Mouse (Mus musculus): Measurements from ENCODE around the gene Klhl29.

Gene Klhl29

DNA sequence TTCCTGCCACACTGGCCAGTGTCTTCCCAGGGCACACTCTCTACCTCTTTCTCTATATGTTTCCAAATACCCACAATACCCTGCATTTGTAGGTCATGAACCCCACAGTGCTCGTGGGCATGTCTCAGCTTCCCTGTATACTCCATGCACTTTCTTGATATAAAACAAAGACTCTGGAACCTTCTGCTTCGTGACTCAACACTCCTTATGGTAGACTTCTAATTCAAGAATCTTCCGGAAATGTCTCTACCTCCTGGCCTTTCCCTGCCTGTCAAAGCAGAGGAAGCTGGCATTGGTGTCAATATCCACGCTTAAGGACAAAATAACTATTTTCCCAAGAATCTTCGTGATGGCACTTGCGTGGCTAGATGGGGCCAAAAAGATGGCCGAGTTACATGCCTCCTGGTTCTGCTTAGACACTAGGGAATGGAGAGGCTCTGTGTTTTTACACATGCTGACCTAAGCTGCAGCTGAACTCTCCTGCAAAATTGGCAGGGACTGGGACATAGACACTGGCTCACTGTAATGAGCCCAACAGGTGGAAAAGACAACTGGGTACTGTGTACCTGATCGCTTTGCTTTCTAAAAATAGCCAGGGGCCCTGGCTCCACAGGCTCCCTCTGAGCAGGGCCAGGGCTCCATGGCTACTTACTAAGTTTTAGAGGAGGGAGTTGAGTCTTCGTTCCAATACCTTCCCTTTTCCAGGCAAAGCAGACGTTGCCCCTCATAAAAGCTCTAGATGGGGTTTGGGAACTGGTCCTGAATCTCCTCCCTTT lies 130.9 kb downstream of the Klhl29 start:
- no peaks in the 10 kb centered on the region for H3K9me3 ChIP-seq (ENCODE audit: low read length)
- no peak overlapping the region for H3K4me3 ChIP-seq (replicated peaks; ENCODE audit: low read length)
- no peaks in the 10 kb centered on the region for H3K36me3 ChIP-seq (ENCODE audit: insufficient read depth, low read length)
- 0 out of 2 replicates have a peak, but pooled peaks cover 5% of the 10 kb centered on the region for H3K4me1 ChIP-seq (replicated peaks; ENCODE audit: low read depth, low read length)
- H3K27me3 ChIP-seq (ENCODE audit: insufficient read depth, low read length) = peaks cover 26% of the 10 kb centered on the region
- no peak for TF ChIP-seq POU5F1 (IDR thresholded peaks at IDR 0.05; ENCODE audit: borderline replicate concordance, low read length)

DNA sequence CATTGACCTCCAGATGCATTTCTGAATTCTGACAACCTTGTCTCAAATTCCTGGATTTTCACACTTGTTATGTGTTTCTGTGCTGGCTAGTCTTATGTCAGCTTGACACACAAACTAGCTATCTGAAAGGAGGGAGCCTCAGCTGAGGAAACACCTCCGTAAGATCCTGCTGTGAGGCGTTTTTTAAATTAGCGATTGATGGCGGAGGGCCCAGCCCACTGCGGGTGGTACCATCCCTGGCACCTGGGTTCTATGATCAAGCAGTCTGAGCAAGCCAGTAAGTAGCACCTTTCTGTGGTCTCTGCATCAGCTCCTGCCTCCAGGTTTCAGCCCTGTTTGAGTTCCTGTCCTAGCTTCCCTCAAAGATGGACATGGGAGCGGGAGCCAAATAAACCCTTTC lies 131.6 kb downstream of the Klhl29 start:
- no peaks in the 10 kb centered on the region for H3K36me3 ChIP-seq (ENCODE audit: insufficient read depth, low read length)
- no peak overlapping the region for H3K4me3 ChIP-seq (replicated peaks; ENCODE audit: low read length)
- H3K27me3 ChIP-seq (ENCODE audit: insufficient read depth, low read length) = peaks cover 26% of the 10 kb centered on the region
- no peaks in the 10 kb centered on the region for H3K9me3 ChIP-seq (ENCODE audit: low read length)
- TF ChIP-seq POU5F1 (IDR thresholded peaks at IDR 0.05; ENCODE audit: borderline replicate concordance, low read length) (no peak), NANOG (IDR thresholded peaks at IDR 0.05; ENCODE audit: borderline replicate concordance, low read length) (no peak), CTCF (conservative IDR thresholded peaks at IDR 0.05; ENCODE audit: low read length) (no peak)
- 0 out of 2 replicates have a peak, but pooled peaks cover 5% of the 10 kb centered on the region for H3K4me1 ChIP-seq (replicated peaks; ENCODE audit: low read depth, low read length)

DNA sequence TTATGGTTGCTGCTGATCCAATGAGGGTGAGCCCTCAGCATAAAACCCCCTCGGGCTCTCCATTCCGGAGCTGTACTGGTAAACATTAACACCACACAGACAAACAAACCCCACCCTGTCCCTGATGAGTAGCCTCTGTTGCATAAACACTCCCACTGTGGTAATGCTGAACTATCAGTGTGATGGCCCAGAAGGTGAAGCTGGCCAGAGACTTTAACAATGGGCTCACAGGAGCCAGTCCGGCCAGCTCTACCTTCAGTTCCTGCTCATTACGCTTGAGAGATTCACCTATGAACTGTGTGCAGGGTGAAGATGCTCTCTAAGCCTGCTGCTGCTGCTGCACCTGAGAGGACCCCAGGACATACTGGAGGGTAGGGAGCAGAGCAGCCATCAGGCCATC lies 132.0 kb downstream of the Klhl29 start:
- H3K4me3 ChIP-seq (replicated peaks; ENCODE audit: low read length) = no peak overlapping the region
- no peaks in the 10 kb centered on the region for H3K9me3 ChIP-seq (ENCODE audit: low read length)
- 0 out of 2 replicates have a peak, but pooled peaks cover 5% of the 10 kb centered on the region for H3K4me1 ChIP-seq (replicated peaks; ENCODE audit: low read depth, low read length)
- peaks cover 26% of the 10 kb centered on the region for H3K27me3 ChIP-seq (ENCODE audit: insufficient read depth, low read length)
- TF ChIP-seq POU5F1 (IDR thresholded peaks at IDR 0.05; ENCODE audit: borderline replicate concordance, low read length) (no peak), CTCF (conservative IDR thresholded peaks at IDR 0.05; ENCODE audit: low read length) (no peak), NANOG (IDR thresholded peaks at IDR 0.05; ENCODE audit: borderline replicate concordance, low read length) (no peak)
- no peaks in the 10 kb centered on the region for H3K36me3 ChIP-seq (ENCODE audit: insufficient read depth, low read length)

DNA sequence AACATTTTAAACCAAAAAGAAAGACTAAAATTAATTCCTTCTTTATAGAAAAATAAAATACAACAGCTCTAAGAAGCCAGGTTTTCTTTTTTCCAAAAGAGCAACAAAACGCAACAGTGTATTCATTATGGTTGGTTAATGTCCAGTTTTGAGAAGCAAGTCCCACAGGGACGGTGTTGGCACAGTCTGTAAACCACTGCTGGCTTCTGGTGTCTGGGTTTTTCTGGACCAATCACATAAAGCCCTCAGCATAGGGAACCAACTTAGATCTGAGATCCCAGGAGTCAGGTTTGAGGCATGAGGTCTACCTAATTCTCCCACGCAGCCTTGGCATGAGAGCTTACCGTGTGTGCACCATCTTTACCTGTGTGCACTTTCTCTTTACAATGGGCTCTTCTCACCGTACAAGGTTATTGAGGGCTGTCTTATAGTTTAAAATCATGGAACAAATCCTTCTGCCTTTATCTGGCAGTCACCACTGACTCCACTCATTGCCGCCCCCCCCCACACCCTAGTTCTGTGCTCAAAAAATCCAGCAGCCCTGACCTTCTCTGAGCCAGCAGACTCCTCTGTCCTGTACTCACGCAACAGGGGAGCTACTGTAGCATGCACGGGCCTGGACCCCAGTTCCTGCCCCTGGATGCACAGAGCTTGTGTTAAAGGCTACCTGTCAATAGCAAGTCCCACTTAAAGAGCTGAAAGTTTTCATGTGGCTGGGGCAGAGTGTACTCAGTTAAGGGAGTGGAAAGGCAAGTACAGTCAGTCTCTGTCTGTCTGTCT lies 132.7 kb downstream of the Klhl29 start:
- TF ChIP-seq NANOG (IDR thresholded peaks at IDR 0.05; ENCODE audit: borderline replicate concordance, low read length) (no peak), POU5F1 (IDR thresholded peaks at IDR 0.05; ENCODE audit: borderline replicate concordance, low read length) (no peak), CTCF (conservative IDR thresholded peaks at IDR 0.05; ENCODE audit: low read length) (no peak)
- no peak overlapping the region for H3K4me3 ChIP-seq (replicated peaks; ENCODE audit: low read length)
- no peaks in the 10 kb centered on the region for H3K36me3 ChIP-seq (ENCODE audit: insufficient read depth, low read length)
- no peaks in the 10 kb centered on the region for H3K9me3 ChIP-seq (ENCODE audit: low read length)
- H3K27me3 ChIP-seq (ENCODE audit: insufficient read depth, low read length) = peaks cover 26% of the 10 kb centered on the region
- 0 out of 2 replicates have a peak, but pooled peaks cover 5% of the 10 kb centered on the region for H3K4me1 ChIP-seq (replicated peaks; ENCODE audit: low read depth, low read length)

DNA sequence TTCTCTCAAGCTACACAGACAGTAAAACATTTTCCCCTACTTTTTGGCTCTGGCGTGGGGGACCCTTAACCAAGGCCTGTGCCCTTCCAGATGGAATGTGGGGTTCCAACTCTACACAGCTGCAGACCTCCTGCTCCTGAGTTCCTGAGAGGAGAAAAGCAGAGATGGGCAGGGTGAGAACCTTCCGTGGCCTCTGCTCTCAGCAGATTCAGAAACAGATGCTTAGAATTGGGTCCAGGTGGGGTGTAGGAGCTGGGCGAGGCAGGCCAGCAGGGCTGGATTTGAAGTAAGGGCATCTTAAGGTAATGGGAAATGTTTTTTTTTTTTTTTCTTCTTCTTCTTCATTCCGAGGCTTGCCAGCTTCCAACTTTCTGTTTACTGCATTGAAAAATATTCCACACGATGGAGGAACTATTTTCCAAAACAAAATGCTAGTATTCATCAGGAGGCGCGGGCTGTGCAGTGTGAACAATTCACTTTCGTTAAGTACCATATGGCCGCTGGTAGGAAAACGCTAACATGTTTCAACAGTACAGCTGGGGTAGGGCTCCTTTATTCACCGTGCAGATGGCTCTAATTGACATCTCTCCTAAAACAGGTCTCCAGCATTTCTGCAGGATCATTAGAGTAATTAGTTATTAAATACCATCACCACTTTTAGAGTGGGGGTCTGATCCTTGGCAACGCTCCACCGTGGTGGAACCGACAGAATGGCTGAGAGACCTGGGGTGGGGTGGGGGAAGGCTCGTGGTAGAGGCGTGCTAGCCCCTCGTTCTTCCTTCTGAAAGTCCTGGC lies 135.8 kb downstream of the Klhl29 start:
- TF ChIP-seq CTCF (conservative IDR thresholded peaks at IDR 0.05; ENCODE audit: low read length) (no peak), POU5F1 (IDR thresholded peaks at IDR 0.05; ENCODE audit: borderline replicate concordance, low read length) (no peak), NANOG (IDR thresholded peaks at IDR 0.05; ENCODE audit: borderline replicate concordance, low read length) (no peak)
- Histone ChIP-seq H3K36me3 (ENCODE audit: insufficient read depth, low read length) (no peaks in the 10 kb centered on the region), H3K4me1 (replicated peaks; ENCODE audit: low read depth, low read length) (peaks cover 17% of the 10 kb centered on the region), H3K9me3 (ENCODE audit: low read length) (no peaks in the 10 kb centered on the region), H3K4me3 (replicated peaks; ENCODE audit: low read length) (no peak overlapping the region), H3K27me3 (ENCODE audit: insufficient read depth, low read length) (peaks cover 7% of the 10 kb centered on the region)

DNA sequence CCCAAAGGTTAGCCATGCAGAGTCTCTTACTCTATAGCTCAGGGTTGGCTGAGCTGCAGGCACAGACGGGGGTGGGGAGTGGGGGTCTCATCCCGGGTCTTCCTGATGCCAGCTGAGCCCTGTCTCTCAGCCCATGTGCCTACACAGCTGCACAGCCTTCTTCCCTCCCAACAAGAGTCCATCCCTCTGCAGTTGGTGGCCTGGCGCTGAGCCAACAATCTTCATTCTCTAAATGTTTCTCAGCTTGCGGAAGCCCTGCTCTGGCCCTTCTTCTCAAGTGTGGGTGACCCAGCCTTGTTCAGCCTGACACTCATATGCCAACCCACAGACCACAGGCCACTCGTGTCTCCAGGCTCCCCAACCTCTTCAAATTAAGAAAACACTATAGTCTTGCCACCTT lies 138.4 kb downstream of the Klhl29 start:
- Histone ChIP-seq H3K27me3 (ENCODE audit: insufficient read depth, low read length) (no peaks in the 10 kb centered on the region; the same call in 1 of the 2 replicates), H3K9me3 (ENCODE audit: low read length) (no peaks in the 10 kb centered on the region), H3K4me3 (replicated peaks; ENCODE audit: low read length) (no peak overlapping the region), H3K36me3 (ENCODE audit: insufficient read depth, low read length) (no peaks in the 10 kb centered on the region), H3K4me1 (replicated peaks; ENCODE audit: low read depth, low read length) (peaks cover 12% of the 10 kb centered on the region)
- TF ChIP-seq CTCF (conservative IDR thresholded peaks at IDR 0.05; ENCODE audit: low read length) (no peak), POU5F1 (IDR thresholded peaks at IDR 0.05; ENCODE audit: borderline replicate concordance, low read length) (no peak), NANOG (IDR thresholded peaks at IDR 0.05; ENCODE audit: borderline replicate concordance, low read length) (no peak)

DNA sequence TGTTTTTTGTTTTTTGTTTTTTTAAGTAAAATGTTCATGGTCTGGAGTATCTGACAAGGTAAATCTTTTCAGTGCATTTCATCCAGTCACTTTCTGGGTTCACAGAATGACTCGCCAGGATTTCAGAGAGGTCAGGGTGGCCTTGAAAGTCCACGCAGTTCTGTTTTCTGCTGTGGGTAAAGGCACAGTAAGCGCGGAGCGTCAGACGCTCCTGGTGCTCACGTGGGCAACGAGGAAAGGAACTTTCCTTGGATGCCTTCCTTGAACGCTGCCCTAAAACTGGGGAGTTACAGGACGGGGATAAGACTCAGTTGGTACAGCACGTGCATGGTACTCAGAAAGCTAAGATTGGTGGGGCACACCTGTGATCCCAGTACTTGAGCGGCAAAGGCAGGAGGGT lies 139.9 kb downstream of the Klhl29 start:
- Histone ChIP-seq H3K36me3 (ENCODE audit: insufficient read depth, low read length) (no peaks in the 10 kb centered on the region), H3K9me3 (ENCODE audit: low read length) (no peaks in the 10 kb centered on the region), H3K4me1 (replicated peaks; ENCODE audit: low read depth, low read length) (peaks cover 12% of the 10 kb centered on the region), H3K27me3 (ENCODE audit: insufficient read depth, low read length) (no peaks in the 10 kb centered on the region; the same call in 1 of the 2 replicates), H3K4me3 (replicated peaks; ENCODE audit: low read length) (no peak overlapping the region)
- TF ChIP-seq CTCF (conservative IDR thresholded peaks at IDR 0.05; ENCODE audit: low read length) (no peak), POU5F1 (IDR thresholded peaks at IDR 0.05; ENCODE audit: borderline replicate concordance, low read length) (no peak)

DNA sequence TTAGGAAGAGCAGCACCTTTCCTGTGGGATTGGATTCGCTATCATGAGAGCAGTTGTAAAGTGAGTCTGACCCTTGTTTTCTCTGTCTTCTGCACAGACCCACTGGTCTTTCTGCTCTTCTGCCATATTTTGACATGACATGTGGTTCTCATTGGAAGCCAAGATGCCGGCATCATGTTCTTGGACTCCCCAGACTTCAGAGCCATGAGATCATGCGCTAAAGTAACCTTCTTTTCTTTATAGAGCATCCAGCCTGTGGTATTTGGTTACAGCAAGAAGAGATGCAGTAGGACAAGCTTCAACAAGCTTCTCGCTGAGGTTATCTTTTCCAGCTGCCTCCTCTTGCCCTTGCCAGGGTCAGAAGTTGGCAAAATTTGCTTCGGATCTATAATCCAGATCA lies 145.0 kb downstream of the Klhl29 start:
- Histone ChIP-seq H3K9me3 (ENCODE audit: low read length) (no peaks in the 10 kb centered on the region), H3K27me3 (ENCODE audit: insufficient read depth, low read length) (peaks cover 7% of the 10 kb centered on the region; the same call in 1 of the 2 replicates), H3K4me3 (replicated peaks; ENCODE audit: low read length) (no peak overlapping the region), H3K4me1 (replicated peaks; ENCODE audit: low read depth, low read length) (peaks cover 19% of the 10 kb centered on the region), H3K36me3 (ENCODE audit: insufficient read depth, low read length) (no peaks in the 10 kb centered on the region)
- TF ChIP-seq POU5F1 (IDR thresholded peaks at IDR 0.05; ENCODE audit: borderline replicate concordance, low read length) (no peak), NANOG (IDR thresholded peaks at IDR 0.05; ENCODE audit: borderline replicate concordance, low read length) (no peak), CTCF (conservative IDR thresholded peaks at IDR 0.05; ENCODE audit: low read length) (no peak)

Data from E14TG2a.4 (cell line).